Mouse (Mus musculus): ENCODE data around the gene Plpp7. TPM values are rescaled to one million over a fixed set of nuclear protein-coding genes. Genes with fewer than 3 reads are reported as not detected.
A peak's percentile ranks its signal among the peaks of the same experiment; 100 is the strongest.

The Plpp7 gene
- polyA plus RNA-seq, 1 experiment from 2014 or later, result 10.9 TPM

- 86% methylated on average over 2 of the region's 2 CpGs for WGBS
- peaks cover 38% of the 10 kb centered on the region for H3K4me1 ChIP-seq
- no peaks in the 10 kb centered on the region for H3K36me3 ChIP-seq
- no peak overlapping the region for H3K27ac ChIP-seq
- H3K27me3 ChIP-seq (ENCODE audit: insufficient read depth, poor library complexity, severe bottlenecking), result peaks cover 17% of the 10 kb centered on the region
- no peaks in the 10 kb centered on the region for H3K9me3 ChIP-seq
- H3K4me3 ChIP-seq, result no peak overlapping the region
- no peak for DNase-seq (ENCODE audit: low spot score)
Observed at GRCm38 (mm10) chr2:32090145-32090544, 5.2 kb upstream of the Plpp7 start.

GRCm38 (mm10) chr2:32091956-32092355 is 3.4 kb upstream of the Plpp7 start:
- H3K4me3 ChIP-seq, result no peak overlapping the region
- peak overlapping the region; percentile 62 for H3K27ac ChIP-seq
- H3K36me3 ChIP-seq, result no peaks in the 10 kb centered on the region
- H3K9me3 ChIP-seq, result no peaks in the 10 kb centered on the region
- WGBS, result 57% methylated on average over 3 of the region's 3 CpGs
- DNase-seq (ENCODE audit: low spot score), result no peak
- no peaks in the 10 kb centered on the region for H3K27me3 ChIP-seq (ENCODE audit: insufficient read depth, poor library complexity, severe bottlenecking)
- H3K4me1 ChIP-seq, result peaks cover 49% of the 10 kb centered on the region

GRCm38 (mm10) chr2:32094001-32094707 is 1.2 kb upstream of the Plpp7 start:
- H3K36me3 ChIP-seq, result 0 out of 2 replicates have a peak, but pooled peaks cover 6% of the 10 kb centered on the region
- 81% methylated on average over 7 of the region's 7 CpGs for WGBS
- no peak overlapping the region for H3K27ac ChIP-seq
- H3K4me3 ChIP-seq, result no peak overlapping the region
- H3K27me3 ChIP-seq (ENCODE audit: insufficient read depth, poor library complexity, severe bottlenecking), result no peaks in the 10 kb centered on the region
- DNase-seq (ENCODE audit: low spot score), result no peak
- peaks cover 29% of the 10 kb centered on the region for H3K4me1 ChIP-seq
- H3K9me3 ChIP-seq, result no peaks in the 10 kb centered on the region

GRCm38 (mm10) chr2:32096122-32096420 is 743 bp downstream of the Plpp7 start:
- H3K27me3 ChIP-seq (ENCODE audit: insufficient read depth, poor library complexity, severe bottlenecking), result no peaks in the 10 kb centered on the region
- H3K27ac ChIP-seq, result peak overlapping the region; percentile 84
- peak overlapping the region; percentile 59 for H3K4me3 ChIP-seq
- peaks cover 27% of the 10 kb centered on the region for H3K4me1 ChIP-seq
- peaks cover 23% of the 10 kb centered on the region for H3K36me3 ChIP-seq
- WGBS, result 86% methylated on average over 10 of the region's 10 CpGs
- no peak for DNase-seq (ENCODE audit: low spot score)
- 0 out of 2 replicates have a peak, but pooled peaks cover 5% of the 10 kb centered on the region for H3K9me3 ChIP-seq

- no peak for DNase-seq (ENCODE audit: low spot score)
- H3K27ac ChIP-seq, result peak overlapping the region; percentile 84; the same call in 1 of the 2 replicates
- 0 out of 2 replicates have a peak, but pooled peaks cover 5% of the 10 kb centered on the region for H3K9me3 ChIP-seq
- 66% methylated on average over 5 of the region's 5 CpGs for WGBS
- peaks cover 25% of the 10 kb centered on the region for H3K36me3 ChIP-seq
- H3K4me1 ChIP-seq, result peaks cover 40% of the 10 kb centered on the region
- H3K27me3 ChIP-seq (ENCODE audit: insufficient read depth, poor library complexity, severe bottlenecking), result no peaks in the 10 kb centered on the region
- H3K4me3 ChIP-seq, result no peak overlapping the region
Observed at GRCm38 (mm10) chr2:32102944-32103343, 7.6 kb downstream of the Plpp7 start.

GRCm38 (mm10) chr2:32103557-32103956 is 8.2 kb downstream of the Plpp7 start:
- WGBS, result 72% methylated on average over 7 of the region's 7 CpGs

GRCm38 (mm10) chr2:32104122-32104521 is 8.8 kb downstream of the Plpp7 start:
- peaks cover 25% of the 10 kb centered on the region for H3K36me3 ChIP-seq
- DNase-seq (ENCODE audit: low spot score), result no peak

More at GRCm38 (mm10) chr2:32103557-32103956, 8.2 kb downstream of the Plpp7 start:
- no peak for DNase-seq (ENCODE audit: low spot score)
- H3K36me3 ChIP-seq, result peaks cover 26% of the 10 kb centered on the region
- no peaks in the 10 kb centered on the region for H3K27me3 ChIP-seq (ENCODE audit: insufficient read depth, poor library complexity, severe bottlenecking)
- peaks cover 40% of the 10 kb centered on the region for H3K4me1 ChIP-seq
- 0 out of 2 replicates have a peak, but pooled peaks cover 5% of the 10 kb centered on the region for H3K9me3 ChIP-seq
- peak overlapping the region; percentile 84; the same call in 1 of the 2 replicates for H3K27ac ChIP-seq
- H3K4me3 ChIP-seq, result no peak overlapping the region

GRCm38 (mm10) chr2:32105117-32105913 is 10.0 kb downstream of the Plpp7 start:
- Histone ChIP-seq H3K4me1 (peaks cover 40% of the 10 kb centered on the region), H3K4me3 (peak overlapping the region; percentile 18), H3K27me3 (ENCODE audit: insufficient read depth, poor library complexity, severe bottlenecking) (no peaks in the 10 kb centered on the region), H3K27ac (peak overlapping the region; percentile 84), H3K9me3 (0 out of 2 replicates have a peak, but pooled peaks cover 5% of the 10 kb centered on the region), H3K36me3 (peaks cover 24% of the 10 kb centered on the region)
- DNase-seq (ENCODE audit: low spot score), result no peak
- 56% methylated on average over 16 of the region's 16 CpGs for WGBS

More at GRCm38 (mm10) chr2:32104122-32104521, 8.8 kb downstream of the Plpp7 start:
- Histone ChIP-seq H3K9me3 (0 out of 2 replicates have a peak, but pooled peaks cover 5% of the 10 kb centered on the region), H3K27me3 (ENCODE audit: insufficient read depth, poor library complexity, severe bottlenecking) (no peaks in the 10 kb centered on the region), H3K4me1 (peaks cover 40% of the 10 kb centered on the region), H3K4me3 (no peak overlapping the region), H3K27ac (peak overlapping the region; percentile 84)
- 82% methylated on average over 7 of the region's 7 CpGs for WGBS

- H3K27ac ChIP-seq, result peak overlapping the region; percentile 84
Observed at GRCm38 (mm10) chr2:32105930-32106329, 10.6 kb downstream of the Plpp7 start.

GRCm38 (mm10) chr2:32111268-32111667 is 15.9 kb downstream of the Plpp7 start:
- DNase-seq (ENCODE audit: low spot score), result no peak
- peaks cover 25% of the 10 kb centered on the region for H3K4me1 ChIP-seq
- H3K9me3 ChIP-seq, result no peaks in the 10 kb centered on the region
- no peak overlapping the region; the same call in 1 of the 2 replicates for H3K27ac ChIP-seq
- no peaks in the 10 kb centered on the region for H3K27me3 ChIP-seq (ENCODE audit: insufficient read depth, poor library complexity, severe bottlenecking)
- 100% methylated on average over 1 of the region's 1 CpGs for WGBS
- H3K4me3 ChIP-seq, result no peak overlapping the region
- peaks cover 19% of the 10 kb centered on the region for H3K36me3 ChIP-seq

More at GRCm38 (mm10) chr2:32105930-32106329, 10.6 kb downstream of the Plpp7 start:
- WGBS, result 88% methylated on average over 7 of the region's 7 CpGs
- DNase-seq (ENCODE audit: low spot score), result no peak
- Histone ChIP-seq H3K4me3 (no peak overlapping the region), H3K9me3 (no peaks in the 10 kb centered on the region), H3K27me3 (ENCODE audit: insufficient read depth, poor library complexity, severe bottlenecking) (no peaks in the 10 kb centered on the region), H3K36me3 (peaks cover 22% of the 10 kb centered on the region), H3K4me1 (peaks cover 44% of the 10 kb centered on the region)

GRCm38 (mm10) chr2:32112548-32112947 is 17.2 kb downstream of the Plpp7 start:
- Histone ChIP-seq H3K36me3 (peaks cover 19% of the 10 kb centered on the region), H3K27ac (no peak overlapping the region), H3K4me1 (peaks cover 19% of the 10 kb centered on the region), H3K4me3 (no peak overlapping the region), H3K9me3 (no peaks in the 10 kb centered on the region), H3K27me3 (ENCODE audit: insufficient read depth, poor library complexity, severe bottlenecking) (no peaks in the 10 kb centered on the region)
- DNase-seq (ENCODE audit: low spot score), result no peak
- 72% methylated on average over 2 of the region's 2 CpGs for WGBS

- Histone ChIP-seq H3K27me3 (ENCODE audit: insufficient read depth, poor library complexity, severe bottlenecking) (no peaks in the 10 kb centered on the region), H3K9me3 (no peaks in the 10 kb centered on the region), H3K4me1 (peaks cover 18% of the 10 kb centered on the region), H3K36me3 (no peaks in the 10 kb centered on the region), H3K4me3 (no peak overlapping the region), H3K27ac (peak overlapping the region; percentile 57; the same call in 1 of the 2 replicates)
- WGBS, result 77% methylated on average over 4 of the region's 4 CpGs
- DNase-seq (ENCODE audit: low spot score), result no peak
Observed at GRCm38 (mm10) chr2:32115851-32116268, 20.5 kb downstream of the Plpp7 start.
